Mouse (Mus musculus) left cerebral cortex, postnatal 10 days (tissue): ENCODE results near the gene Slc12a1. TPM values are rescaled to one million over a fixed set of nuclear protein-coding genes. Genes with fewer than 3 reads are reported as not detected.

ENCODE experiments used
- DNase-seq, 2 experiments: peaks; one replicate each; pipeline ENCODE4 v3.0.0; 2021 to 2022; ENCODE audit warnings: low spot score in 2 of 2, mixed read lengths in 1 of 2; ENCODE audit errors: extremely low spot score in 1 of 2
- intact Hi-C: fragments of 180-260 bp; cut with DNase I; formaldehyde crosslinking; loops from one replicate; pipeline ENCODE4 v1.15.1; 2025
- total RNA-seq, 2 experiments: library from RNA; stranded (reverse); gene quantifications; 2 replicates each; pipeline ENCODE4 v1.2.3; 2021

Gene Slc12a1
- total RNA-seq, 2 experiments from 2014 or later = 0.17 TPM; not detected in 1

DNA sequence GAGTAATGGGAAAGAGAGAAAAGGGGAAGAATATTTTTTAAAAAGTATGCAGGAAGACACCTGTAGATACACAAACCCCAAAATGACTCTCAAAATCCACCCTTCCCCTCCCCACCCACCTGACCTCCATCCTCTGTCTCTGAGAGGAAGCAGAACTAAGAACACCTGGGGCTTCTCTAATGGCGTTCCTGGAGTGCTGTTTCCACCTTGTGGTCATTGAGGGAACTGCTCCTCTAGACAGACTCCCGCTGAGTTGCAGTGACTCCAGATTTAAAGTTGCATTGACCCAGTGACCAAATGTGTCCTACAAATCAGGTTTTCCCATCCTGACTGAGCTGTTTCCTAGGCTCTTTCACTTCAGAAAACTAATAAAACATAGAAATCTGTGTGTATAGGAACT, 36.9 kb downstream of the Slc12a1 start:
- peak; percentile 55 to 58 for DNase-seq
- intact Hi-C loops = loop anchor here (2.0 to 5.0 kb wide), 2 partner anchors 132 to 1087 kb away; no protein-coding TSS in a partner anchor

DNA sequence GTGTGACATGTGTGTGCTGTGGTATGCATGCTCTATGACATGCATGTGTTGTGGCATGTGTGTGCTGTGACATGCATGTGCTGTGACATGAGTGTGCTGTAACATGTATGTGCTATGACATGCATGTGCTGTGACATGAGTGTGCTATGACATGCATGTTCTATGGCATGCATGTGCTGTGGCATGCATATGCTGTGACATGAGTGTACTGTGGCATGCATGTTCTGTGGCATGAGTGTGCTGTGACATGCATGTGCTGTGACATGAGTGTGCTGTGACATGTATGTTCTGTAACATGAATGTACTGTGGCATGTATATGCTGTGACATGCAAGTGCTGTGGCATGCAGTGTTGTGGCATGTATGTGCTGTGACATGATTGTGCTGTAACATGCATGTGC, 40.6 kb downstream of the Slc12a1 start:
- intact Hi-C loops = no loop called here
- DNase-seq = no peak

DNA sequence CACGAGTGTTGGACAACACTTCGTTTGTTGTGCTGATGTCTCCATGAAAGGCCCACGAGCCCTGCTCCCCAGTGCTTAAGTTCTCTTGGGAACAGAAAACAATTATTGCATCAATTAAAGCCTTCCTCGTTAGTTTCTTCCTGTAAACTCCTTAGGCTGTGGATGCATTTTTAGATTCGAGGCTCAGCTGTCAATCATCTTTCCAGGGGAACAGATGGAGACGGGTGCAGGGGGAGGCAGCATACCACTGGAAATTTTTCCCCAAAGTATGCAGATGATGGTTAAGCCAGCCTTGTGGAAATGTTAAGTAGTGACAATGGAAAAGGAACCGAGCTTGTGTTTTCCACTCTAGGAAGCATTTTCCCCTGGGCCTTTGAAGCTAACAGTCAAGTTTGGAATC, 44.5 kb downstream of the Slc12a1 start:
- no peak for DNase-seq
- intact Hi-C loops = no loop called here

DNA sequence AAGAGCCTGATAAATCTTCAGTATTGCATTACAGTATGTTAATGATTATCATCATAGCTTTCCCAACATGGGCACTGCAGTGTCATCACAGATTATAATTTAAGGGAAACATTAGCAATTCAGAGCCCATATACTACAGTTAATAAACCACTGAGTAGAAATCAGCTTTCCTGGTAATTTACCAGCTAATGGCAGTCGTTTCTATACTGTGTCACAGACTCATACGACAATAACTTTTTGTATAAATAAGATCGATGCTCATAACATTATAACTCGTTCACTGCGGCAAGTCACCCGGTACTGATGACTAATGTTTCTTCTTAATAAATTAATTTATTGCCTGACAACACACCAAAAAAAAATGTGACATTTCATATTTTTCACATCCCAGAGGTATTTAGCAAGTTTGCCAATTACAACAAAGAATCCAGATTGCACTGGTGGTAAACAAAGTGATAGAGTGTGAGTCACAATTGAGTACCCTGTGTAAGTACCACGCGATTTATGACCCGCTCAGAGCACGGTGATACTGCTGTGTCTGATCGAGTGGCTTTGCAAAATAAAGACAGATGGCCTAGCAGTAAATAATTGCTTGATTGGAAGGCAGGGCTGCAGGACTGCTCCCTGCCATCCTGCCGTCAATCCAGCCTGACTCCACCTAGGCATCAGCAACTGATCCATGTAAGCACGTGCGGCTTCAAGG, 56.7 kb downstream of the Slc12a1 start:
- DNase-seq = no peak
- intact Hi-C loops = no loop called here

DNA sequence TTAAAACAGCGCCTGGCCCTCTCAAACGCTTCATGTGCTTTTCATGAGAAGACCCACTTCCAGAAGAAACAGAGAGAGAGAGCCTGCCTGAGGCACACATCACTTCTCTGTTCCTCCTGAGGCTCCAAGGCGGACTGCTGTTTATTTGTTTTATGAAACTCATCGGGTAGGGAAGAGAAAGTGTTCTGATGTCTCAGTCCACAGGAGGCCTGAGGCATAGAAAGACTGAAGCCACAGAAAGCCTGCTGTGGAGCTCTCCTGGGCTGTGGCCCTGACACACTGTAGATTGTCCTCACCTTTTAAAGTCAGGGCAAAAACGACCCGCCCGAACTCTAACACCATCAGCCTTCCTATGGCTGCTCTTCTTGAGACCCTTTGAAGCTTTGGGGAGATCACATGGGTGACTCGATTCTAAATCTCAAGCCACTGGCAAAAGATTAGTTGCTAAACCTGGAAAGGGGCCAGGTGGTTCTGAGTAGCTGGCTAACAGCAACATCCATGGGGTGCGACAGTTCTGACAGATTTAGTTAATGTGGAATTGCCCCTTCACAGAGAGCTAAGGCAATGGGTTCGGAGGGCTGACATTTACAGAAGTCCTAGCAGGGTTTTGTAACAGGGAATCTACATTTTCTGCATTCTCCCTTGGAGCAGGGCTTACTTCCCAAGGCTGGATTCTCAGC, 59.7 kb downstream of the Slc12a1 start:
- no peak for DNase-seq
- intact Hi-C loops = no loop called here

DNA sequence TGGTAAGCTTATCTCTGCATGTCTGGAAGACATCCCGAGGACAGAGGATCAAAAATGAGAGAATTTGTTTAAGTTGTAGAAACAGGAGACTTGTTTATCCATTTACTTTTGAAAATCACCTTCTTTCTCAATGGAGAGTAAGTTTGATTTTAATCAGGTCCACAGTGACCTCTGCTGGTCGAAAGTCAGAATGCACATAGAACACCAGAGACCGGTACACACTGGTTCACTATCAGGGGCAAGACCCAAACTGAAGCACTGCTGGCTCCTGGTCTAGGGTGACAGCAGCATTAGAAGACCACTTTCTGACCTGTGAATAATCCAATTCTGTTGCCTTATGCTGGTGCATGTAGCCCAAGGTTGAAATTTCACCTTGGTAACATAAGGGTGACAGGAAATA, 62.3 kb downstream of the Slc12a1 start:
- peak; percentile 49 to 65 for DNase-seq
- intact Hi-C loops = no loop called here

DNA sequence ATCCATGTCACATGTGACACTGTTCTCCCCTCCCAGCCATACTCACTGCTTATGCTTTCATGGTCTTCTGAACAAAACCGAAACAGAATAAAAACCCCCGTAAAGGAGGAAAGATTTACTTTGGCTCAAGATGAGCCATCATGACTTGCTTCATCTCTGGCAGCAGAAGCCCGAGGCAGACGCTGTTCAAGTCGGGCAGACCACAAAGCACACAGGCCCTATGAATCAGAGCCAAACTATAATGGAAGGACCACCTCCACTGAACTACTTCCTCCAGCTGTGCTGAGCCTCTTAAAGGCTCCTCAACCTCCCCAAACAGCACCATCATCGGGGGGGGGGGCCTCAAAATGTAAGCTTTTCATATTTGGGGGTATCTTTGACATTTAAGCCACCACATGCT, 65.0 kb downstream of the Slc12a1 start:
- DNase-seq = no peak
- intact Hi-C loops = no loop called here

DNA sequence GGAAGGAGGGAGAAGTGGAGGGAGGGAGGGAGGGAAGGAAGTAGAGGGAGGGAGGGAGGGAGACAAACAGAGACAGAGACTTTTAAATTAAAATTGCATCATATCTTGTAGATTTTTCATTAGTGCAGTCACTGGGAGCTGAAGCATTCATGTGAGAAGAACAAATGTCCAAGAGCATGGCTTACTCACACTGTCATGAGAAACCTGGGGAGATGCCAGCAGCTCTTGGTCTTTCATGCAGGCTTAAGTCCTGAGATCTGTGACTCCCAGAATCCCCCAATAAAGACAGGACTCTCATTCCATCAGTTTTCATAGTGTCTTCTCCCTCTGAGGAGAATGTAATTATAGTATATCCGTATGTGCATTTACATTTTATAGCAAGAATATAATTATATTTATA, 66.3 kb downstream of the Slc12a1 start:
- DNase-seq = no peak
- intact Hi-C loops = no loop called here

DNA sequence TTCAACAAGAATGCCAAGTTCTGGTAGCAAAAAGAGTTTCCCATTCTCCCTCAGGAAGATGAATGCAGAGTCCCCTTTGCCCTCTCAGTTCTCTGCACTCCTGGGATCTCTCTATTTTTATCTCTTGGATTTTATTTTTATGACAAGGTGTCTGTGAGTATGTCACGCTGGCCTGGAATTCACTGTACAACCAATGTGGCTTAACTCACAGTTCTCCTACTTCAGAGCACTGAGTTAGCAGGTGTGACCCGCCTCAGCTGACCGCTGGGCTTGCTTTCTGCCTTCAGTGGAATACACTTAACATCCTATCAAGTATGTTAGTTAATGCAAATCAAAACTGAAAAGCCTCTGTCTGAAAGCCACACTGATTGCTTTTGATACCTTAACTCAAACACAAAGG, 67.0 kb downstream of the Slc12a1 start:
- no peak for DNase-seq
- intact Hi-C loops = no loop called here

DNA sequence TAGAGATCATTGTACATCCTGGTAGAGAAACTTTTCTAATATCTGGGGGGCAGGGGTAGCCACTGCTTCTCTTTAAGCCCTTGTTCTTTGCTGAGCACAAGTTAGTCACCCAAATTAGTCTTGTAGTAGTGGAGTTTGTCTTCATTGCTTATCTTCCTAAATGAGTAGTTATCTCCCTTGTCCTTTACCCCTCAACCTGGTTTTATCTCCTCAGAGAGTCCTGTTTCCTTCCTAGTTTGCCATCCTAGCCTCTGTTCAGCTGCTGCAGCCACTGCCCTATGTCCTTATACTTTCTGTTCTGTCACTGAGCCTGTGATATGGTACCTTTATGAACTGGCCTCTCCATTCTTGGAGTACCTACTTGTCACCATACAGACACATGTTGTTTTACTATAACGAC, 69.4 kb downstream of the Slc12a1 start:
- intact Hi-C loops = no loop called here

DNA sequence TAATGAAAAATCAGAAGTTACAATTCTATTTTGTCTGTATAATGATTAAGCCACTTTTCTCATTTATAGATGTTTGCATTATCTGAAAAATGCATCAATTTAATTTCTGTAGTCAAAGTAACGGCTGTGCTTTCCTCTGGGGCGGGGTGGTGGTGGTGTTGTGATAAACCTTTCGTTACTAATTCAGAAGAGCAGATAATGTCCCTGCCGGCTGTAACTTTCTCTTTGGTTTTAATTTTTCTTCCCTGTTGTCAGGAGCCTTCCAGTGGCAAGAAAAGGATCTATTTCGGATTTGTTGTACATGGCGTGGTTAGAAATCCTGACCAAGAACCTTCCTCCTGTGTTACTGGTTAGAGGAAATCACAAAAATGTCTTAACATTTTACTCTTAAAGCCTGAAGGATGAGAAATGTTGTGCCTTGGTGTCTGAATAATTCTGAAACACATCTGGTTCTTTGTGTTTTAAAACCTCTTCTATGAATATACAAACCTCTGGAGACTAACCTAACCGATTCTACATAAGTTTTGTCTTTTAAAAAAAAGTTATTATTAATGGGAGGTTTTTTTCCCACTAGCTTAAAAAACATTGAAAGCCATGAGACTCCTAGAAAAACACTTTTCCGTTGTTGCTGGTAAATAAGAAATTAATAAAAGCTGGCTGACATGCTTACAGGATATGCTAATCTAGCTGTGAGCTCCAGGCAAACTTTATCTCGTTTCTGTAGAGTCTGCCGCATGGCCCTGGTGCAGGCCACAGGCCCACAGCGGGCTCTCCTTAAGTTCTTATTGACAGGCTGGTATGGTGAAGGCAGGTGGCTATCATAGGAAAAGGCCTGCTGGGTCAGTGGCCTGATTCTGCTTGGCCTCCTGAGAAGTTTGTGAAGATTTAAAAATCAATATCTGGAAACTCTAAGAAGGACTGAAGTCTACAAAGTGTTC, 76.4 kb downstream of the Slc12a1 start:
- no peak for DNase-seq
- intact Hi-C loops = no loop called here

More for the DNA sequence above, 69.4 kb downstream of the Slc12a1 start:
- DNase-seq = no peak

DNA sequence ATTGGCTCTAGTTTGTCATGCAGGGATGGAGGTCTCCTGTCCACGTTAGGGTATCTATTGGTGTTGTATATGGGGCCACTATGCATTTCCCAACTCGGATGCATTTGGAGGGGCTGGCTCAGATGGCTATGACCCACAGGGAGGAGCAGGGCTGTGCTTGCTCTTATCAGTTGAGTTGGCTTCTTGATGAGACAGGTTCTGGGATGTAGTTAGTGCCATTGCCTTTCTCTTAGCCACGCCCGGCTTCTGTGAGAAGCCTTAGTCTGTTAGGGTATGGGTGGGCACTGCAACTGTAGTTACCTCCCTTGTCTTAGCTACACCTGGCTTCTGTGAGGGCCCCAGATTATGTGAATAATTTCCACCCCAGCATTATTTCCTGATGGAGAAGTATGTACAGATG, 79.9 kb downstream of the Slc12a1 start:
- intact Hi-C loops = no loop called here
- no peak for DNase-seq

DNA sequence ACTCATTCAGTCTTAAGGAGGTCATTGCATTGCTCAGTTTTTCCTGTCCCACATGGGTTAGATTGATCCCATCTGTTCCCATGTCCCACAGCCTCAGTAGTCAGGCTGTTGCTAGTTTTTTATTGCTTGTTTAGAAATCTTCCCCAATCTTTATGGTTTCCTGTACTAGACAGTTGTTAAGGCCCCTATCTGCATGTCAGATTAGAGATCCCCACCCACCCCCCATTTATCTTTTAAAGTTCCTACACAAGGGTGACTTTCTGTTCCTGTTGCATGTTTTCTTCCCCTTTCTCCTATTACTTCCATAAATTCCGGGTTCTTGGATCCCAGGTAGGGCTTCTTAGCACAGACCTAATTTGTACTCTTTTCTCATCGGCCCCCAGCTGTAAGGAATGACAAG, 81.2 kb downstream of the Slc12a1 start:
- intact Hi-C loops = no loop called here
- DNase-seq = no peak

DNA sequence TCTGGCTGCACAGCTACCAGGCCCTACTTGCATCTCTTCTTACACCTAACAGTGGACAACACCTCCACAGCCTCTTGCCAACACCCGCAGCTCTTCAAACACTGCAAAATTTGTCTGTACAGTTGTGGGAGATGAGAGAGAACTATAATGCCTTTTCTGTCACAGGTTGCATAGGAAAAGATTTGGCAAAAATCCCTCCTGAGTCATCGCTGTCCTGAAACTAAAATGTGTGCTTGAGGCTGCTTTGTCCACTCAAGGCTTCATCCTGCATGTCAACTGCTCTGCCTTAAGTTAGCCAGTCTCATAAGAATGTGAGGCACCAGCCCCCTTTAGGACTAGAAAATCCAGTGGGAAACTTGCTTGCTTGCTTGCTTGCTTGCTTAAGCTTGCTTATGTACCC, 81.7 kb downstream of the Slc12a1 start:
- intact Hi-C loops = no loop called here
- no peak for DNase-seq

DNA sequence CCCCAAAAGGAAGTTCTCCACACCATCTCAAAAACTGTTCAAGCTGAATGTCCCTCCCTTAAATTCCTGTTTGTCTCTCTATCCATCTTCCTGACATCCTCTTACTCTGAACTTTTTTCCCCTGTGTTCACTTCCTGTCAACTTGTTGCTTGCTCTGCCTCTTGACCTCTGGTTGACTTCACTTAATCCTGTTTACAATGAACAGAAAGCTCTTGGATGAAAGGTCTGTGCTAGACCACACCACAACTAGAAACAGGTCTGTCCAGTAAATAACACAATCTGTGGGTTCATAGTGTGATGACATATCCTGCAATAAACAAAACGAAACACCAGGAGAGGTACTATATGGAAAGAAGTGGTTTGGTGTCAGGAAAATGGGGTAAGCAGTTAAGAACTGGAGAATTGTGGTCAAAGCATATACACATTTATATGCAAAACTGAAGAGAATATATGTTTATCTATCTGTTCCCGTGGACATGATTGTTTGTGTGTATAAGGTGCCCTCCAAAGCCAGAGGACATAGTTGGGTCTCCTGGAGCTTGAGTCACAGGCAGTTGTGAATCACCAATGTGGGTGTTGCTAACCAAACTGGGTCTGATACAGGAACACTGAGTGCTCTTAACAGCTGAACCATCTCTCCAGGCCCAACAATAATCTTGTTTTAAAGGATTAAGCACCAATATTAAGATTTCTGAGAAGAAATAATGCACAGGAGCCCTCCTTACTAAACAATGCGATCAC, 93.4 kb downstream of the Slc12a1 start:
- intact Hi-C loops = no loop called here
- no peak for DNase-seq

DNA sequence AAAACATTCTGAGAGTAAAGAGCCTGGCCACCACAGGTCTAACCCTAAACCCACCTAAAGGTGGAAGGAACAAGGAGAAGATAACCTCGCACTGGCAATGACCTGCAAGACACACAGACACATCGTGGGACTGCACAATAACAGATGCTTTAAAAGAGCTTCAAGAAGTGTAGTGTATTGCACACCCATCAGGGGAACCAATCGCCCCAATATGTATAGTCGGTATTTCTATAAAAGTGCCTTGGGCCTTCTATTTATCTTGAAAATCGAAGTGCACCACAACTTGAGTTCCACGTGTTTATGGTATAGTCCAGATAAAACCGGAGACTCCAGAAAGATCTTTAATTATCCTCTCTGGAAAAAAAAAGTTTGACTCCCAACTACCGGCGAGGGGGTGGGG, 94.4 kb downstream of the Slc12a1 start:
- no peak for DNase-seq
- intact Hi-C loops = no loop called here

DNA sequence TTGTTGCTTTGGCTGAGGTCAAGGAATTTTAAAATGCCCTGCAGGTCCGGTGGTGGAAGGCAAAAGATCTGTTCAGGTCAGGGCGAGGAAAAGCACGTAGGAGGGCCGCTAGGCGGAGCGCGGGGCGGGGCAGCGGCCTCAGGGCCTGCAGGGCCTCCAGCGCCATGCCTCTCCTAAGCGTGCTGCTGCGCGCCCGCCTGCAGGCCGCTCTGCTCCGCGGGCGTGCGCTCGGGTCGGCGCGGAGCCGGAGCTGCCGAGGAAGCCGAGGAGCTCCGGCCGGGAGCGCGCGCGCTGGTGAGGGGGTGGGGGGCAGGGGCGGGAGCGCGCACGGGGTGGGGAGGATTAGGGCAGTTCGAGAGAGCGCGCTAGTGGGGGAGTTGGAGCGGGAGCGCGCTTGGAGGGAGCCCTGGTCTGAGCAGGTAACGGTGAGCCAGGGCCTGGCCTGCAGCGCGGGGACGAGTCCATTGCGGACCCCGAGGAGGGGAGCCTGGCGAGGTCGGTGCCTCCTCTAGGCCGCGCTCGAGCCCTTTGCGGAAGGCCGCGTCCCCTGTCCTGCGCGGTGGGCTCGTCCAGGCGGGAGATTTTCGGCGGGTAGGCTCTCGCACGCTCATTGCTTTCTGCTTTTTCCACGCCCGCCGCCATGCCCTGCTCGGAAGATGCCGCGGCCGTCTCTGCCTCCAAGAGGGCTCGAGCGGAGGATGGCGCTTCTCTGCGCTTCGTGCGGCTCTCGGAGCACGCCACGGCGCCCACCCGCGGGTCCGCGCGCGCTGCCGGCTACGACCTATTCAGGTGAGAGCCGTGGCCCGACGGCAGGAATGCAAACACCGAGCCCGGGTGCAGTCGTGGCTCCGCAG, 95.0 kb downstream of the Slc12a1 start, which contains the start of gene Dut:
Dut (plus strand) TSS at position 83 of the 854 bp plus-strand sequence.
- intact Hi-C loops = no loop called here
- DNase-seq = peak; percentile 84 to 94

DNA sequence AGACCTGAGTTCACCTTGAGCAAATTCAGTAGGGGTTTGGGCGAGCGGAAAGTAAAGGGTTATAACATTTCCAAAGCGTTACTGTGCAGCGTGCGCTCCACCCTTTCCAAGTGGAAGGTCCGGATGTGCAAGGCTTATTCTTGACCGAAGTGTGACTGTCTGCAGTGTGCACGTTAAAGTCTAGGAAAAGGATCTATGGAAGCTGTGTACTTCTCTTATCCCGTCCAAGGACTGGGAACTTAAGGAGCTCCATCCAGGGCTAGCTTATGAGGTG, 95.6 kb downstream of the Slc12a1 start:
- DNase-seq = no peak
- intact Hi-C loops = no loop called here
